In genomic region chr14:62808661-62809523, GRCm38 (mm10) we compare ENCODE assay signal across 20 mouse cellular contexts. TPM values are rescaled to one million over a fixed set of nuclear protein-coding genes. Genes with fewer than 3 reads are reported as not detected.
DNase-seq lines count a peak whose midpoint lies in the region; ATAC-seq lines count a peak whose summit lies in the region.
"Had no signal": no experiment of that assay in that cellular context is flagged by ENCODE, and none has a peak within 500 bp of the region (broad histone marks: within the 10 kb centered on the region; RNA-seq: fewer than 3 reads in every experiment).

No protein-coding gene starts in this region.

- H3K4me3 ChIP-seq in heart, embryonic 11.5 days (ENCODE audit: low read depth, low read length): no peak overlapping the region
- no peak overlapping the region for H3K4me3 ChIP-seq in macrophage (ENCODE audit: inconsistent target)
- H3K4me3 ChIP-seq: erythroblast, embryonic 14.5 days; forebrain, embryonic 15.5 days; hindbrain, embryonic 10.5 days; liver, embryonic 13.5 days; neural tube, embryonic 13.5 days had no signal

- no peaks in the 10 kb centered on the region for H3K36me3 ChIP-seq in heart, embryonic 11.5 days (ENCODE audit: control insufficient read depth, insufficient read depth, low read length)
- H3K36me3 ChIP-seq in macrophage (ENCODE audit: inconsistent target): no peaks in the 10 kb centered on the region
- H3K36me3 ChIP-seq: forebrain, embryonic 15.5 days; hindbrain, embryonic 10.5 days; liver, embryonic 13.5 days; neural tube, embryonic 13.5 days had no signal

- H3K4me1 ChIP-seq in heart, embryonic 11.5 days (ENCODE audit: control insufficient read depth, insufficient read depth, low read length): no peaks in the 10 kb centered on the region
- H3K4me1 ChIP-seq: forebrain, embryonic 15.5 days; neural tube, embryonic 13.5 days had no signal

- H3K9ac ChIP-seq in heart, embryonic 11.5 days (ENCODE audit: low read depth, low read length): no peak overlapping the region
- H3K9ac ChIP-seq: forebrain, embryonic 15.5 days; liver, embryonic 13.5 days; neural tube, embryonic 13.5 days had no signal

- no peak overlapping the region for H3K27ac ChIP-seq in heart, embryonic 11.5 days (ENCODE audit: low read depth, low read length)
- peak overlapping the region; percentile 55 for H3K27ac ChIP-seq in macrophage
- H3K27ac ChIP-seq: forebrain, embryonic 15.5 days; hindbrain, embryonic 10.5 days; liver, embryonic 13.5 days; neural tube, embryonic 13.5 days had no signal

- H3K4me2 ChIP-seq in heart, embryonic 11.5 days: no peak overlapping the region
- H3K4me2 ChIP-seq: forebrain, embryonic 15.5 days; liver, embryonic 13.5 days; neural tube, embryonic 13.5 days had no signal

- DNase-seq in heart, adult 18-20 months: peak; percentile 11 to 42
- DNase-seq in spleen, postnatal 36 days (ENCODE audit: low spot score in 2 of 2): peak; percentile 10 to 35
- no peak for DNase-seq in spleen, postnatal 4 days (ENCODE audit: low spot score in 2 of 2)
- no peak for DNase-seq in kidney, adult 8-10 months
- no peak for DNase-seq in urinary bladder, postnatal 36 days (ENCODE audit: low spot score in 2 of 2)
- no peak for DNase-seq in thymus, postnatal 4 days
- DNase-seq: cerebellum, adult 2 months; gastrocnemius, postnatal 36 days; kidney, adult 2 months; kidney, postnatal 4 days; layer of hippocampus, postnatal 36 days; liver, embryonic 13.5 days; thymus, postnatal 36 days had no signal

- H3K9me3 ChIP-seq in heart, embryonic 11.5 days (replicated peaks; ENCODE audit: control insufficient read depth, low read length): no peaks in the 10 kb centered on the region
- H3K9me3 ChIP-seq: forebrain, embryonic 15.5 days; hindbrain, embryonic 10.5 days; liver, embryonic 13.5 days; neural tube, embryonic 13.5 days had no signal

- no peaks in the 10 kb centered on the region for H3K79me2 ChIP-seq in macrophage (ENCODE audit: inconsistent target)

- 48% methylated on average over 7 of the region's 7 CpGs for WGBS in heart, embryonic 11.5 days (ENCODE audit: insufficient replicate concordance)
- 25% methylated on average over 7 of the region's 7 CpGs for WGBS in macrophage (ENCODE audit: missing documents)

- no peak for ATAC-seq in heart, embryonic 11.5 days (replicated peaks; ENCODE audit: insufficient number of reproducible peaks, low FRiP score, low TSS enrichment)
- ATAC-seq: forebrain, embryonic 15.5 days; midbrain, embryonic 16.5 days had no signal

- no peaks in the 10 kb centered on the region for H3K27me3 ChIP-seq in heart, embryonic 11.5 days (ENCODE audit: control insufficient read depth, insufficient read depth, low read length)
- H3K27me3 ChIP-seq: forebrain, embryonic 15.5 days; liver, embryonic 13.5 days; neural tube, embryonic 13.5 days had no signal

RNA-seq across cellular contexts. Expression of gene Wdfy2, which starts 28.6 kb away (rescaled TPM):
- 1 to 10 TPM; 6.4 to 6.9 TPM for total RNA-seq in heart, adult 18-20 months (2021)
- 7.6 and 9.4 TPM in 2 replicates for polyA plus RNA-seq in heart, embryonic 11.5 days (2014; fragmentation: Nextera tagmentation; extraction: Ambion mirVana)
- 100 to 1,000 TPM; 188 to 417 (median 275) TPM for total RNA-seq in macrophage (2018; cell fraction: chromatin; rRNA removed)
- total RNA-seq in macrophage (2018; cell fraction: cytosol; rRNA removed): 100 to 1,000 TPM in 14 of 26 experiments, 10 to 100 TPM in 12; 81.4 to 123 (median 102) TPM
- 100 to 1,000 TPM; 184 to 344 (median 215) TPM for total RNA-seq in macrophage (2018; cell fraction: nucleus; rRNA removed)
- 45.8 to 65.5 TPM (median 65.1 TPM) in 3 replicates for polyA plus RNA-seq in macrophage (2018)

RNA-seq across cellular contexts. Expression of gene Ints6, which starts 47.9 kb away (rescaled TPM):
- 10 to 100 TPM; 17.6 to 21.5 TPM for total RNA-seq in heart, adult 18-20 months (2021)
- 18.5 and 27.8 TPM in 2 replicates for polyA plus RNA-seq in heart, embryonic 11.5 days (2014; fragmentation: Nextera tagmentation; extraction: Ambion mirVana)
- 100 to 1,000 TPM in 23 of 26 experiments, 10 to 100 TPM in 3; 61.9 to 384 (median 172) TPM for total RNA-seq in macrophage (2018; cell fraction: chromatin; rRNA removed)
- 10 to 100 TPM; 19.0 to 61.3 (median 35.8) TPM for total RNA-seq in macrophage (2018; cell fraction: cytosol; rRNA removed)
- total RNA-seq in macrophage (2018; cell fraction: nucleus; rRNA removed): 100 to 1,000 TPM in 14 of 26 experiments, 10 to 100 TPM in 12; 59.7 to 238 (median 101) TPM
- polyA plus RNA-seq in macrophage (2018): 12.6 to 46.3 TPM (median 19.6 TPM) in 3 replicates

Comparison
In these comparisons a context has a peak if more than half of its experiments do, and no peak if none do; other contexts are left out.
1. DNase-seq: peak in heart, adult 18-20 months (2 of 2) and spleen, postnatal 36 days (2 of 2); none in spleen, postnatal 4 days (0 of 2), kidney, adult 8-10 months (0 of 2), urinary bladder, postnatal 36 days (0 of 2) and thymus, postnatal 4 days (single experiment).